Mouse (Mus musculus) hematopoietic multipotent progenitor cell, adult 10-12 weeks (in vitro differentiated cells): Measurements from ENCODE around the gene Ubxn4. TPM values are rescaled to one million over a fixed set of nuclear protein-coding genes. Genes with fewer than 3 reads are reported as not detected.

Experiments used
- polyA plus RNA-seq: library from polyadenylated mRNA; stranded (reverse); fragments of >175 nt; gene quantifications from 2 replicates; pipeline ENCODE4 v1.2.3, GENCODE M21; 2012; ENCODE audit warnings: low replicate concordance

Gene Ubxn4
- 18.9 and 26.3 TPM in 2 replicates for polyA plus RNA-seq

GRCm38 (mm10) chr1:128243627-128243995 is at the start of gene Ubxn4:
TSS of gene Ubxn4 (plus strand) at chr1:128243964.

DNA sequence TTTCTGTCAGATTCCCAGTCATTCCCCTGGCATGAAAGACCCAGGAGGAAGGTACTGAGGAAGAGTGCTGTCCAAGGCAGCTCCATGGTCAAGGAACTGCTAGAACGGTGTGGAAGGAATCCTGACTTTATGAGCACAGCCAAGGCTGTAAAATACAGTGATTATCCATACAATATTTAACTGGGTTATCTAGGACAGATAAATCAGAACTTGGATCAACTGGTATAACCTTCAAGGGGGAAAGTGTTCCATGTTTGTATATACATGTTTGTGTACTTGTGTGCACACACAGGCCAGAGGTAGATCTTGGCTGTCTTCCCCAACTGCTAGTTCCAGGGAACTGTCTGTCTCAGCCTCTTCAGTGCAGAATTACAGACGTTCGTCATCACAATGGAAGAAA is 84.5 kb downstream of the Ubxn4 start, which contains the start of gene Lct:
TSS of gene Lct (minus strand) at position 101 of the 400 bp plus-strand sequence.

Other genes with a start within 250 kb of the Ubxn4 start
- 0.42 and 0.77 TPM in 2 replicates for gene Zranb3, start 140.9 kb upstream of the Ubxn4 start, polyA plus RNA-seq
- 62.3 and 71.9 TPM in 2 replicates for gene R3hdm1, start 140.7 kb upstream of the Ubxn4 start, polyA plus RNA-seq
- gene Lct, start 84.4 kb downstream of the Ubxn4 start, polyA plus RNA-seq: not detected in 2 replicates
- 6.5 and 8.1 TPM in 2 replicates for gene Mcm6, start 115.7 kb downstream of the Ubxn4 start, polyA plus RNA-seq
- 46.8 and 56.1 TPM in 2 replicates for gene Dars, start 173.4 kb downstream of the Ubxn4 start, polyA plus RNA-seq